Mouse (Mus musculus): ENCODE results near the gene As3mt.

GRCm38 (mm10) chr19:46744681-46745080 lies 37.4 kb downstream of the As3mt start:
- TF ChIP-seq CTCF (conservative IDR thresholded peaks at IDR 0.05; ENCODE audit: insufficient read depth, insufficient read length, low read depth, low read length) (no peak), POLR2A (IDR thresholded peaks at IDR 0.05; ENCODE audit: low read depth, low read length) (no peak)

Data from kidney, adult 2 months (tissue).